Mouse (Mus musculus) kidney, embryonic 16.5 days (tissue): ENCODE measurements at regions not wholly inside any gene's neighbourhood (a gene's known extent, or its start where the extent isn't known, plus 50 kb on each side); places are given as distances from the start of the nearest gene placed in this dataset.

Experiments used
- ATAC-seq: fragments of 200-750 bp; cut with Nextera tagmentation; 2 replicates; pipeline ENCODE4 v1.8.0; 2017; ENCODE audit warnings: moderate TSS enrichment; ENCODE audit not compliant: low FRiP score, low TSS enrichment
- H3K27ac ChIP-seq: fragments of 300-500 bp; sonication (generic); 2 replicates; pipeline ENCODE4 v1.5.1; 2014; ENCODE audit warnings: low read length
- H3K27me3 ChIP-seq: fragments of 300-500 bp; sonication (generic); 2 replicates; pipeline ENCODE4 v1.6.1; 2014; ENCODE audit warnings: low read length, control low read depth, mixed read lengths; ENCODE audit not compliant: insufficient read depth
- H3K36me3 ChIP-seq: fragments of 300-500 bp; sonication (generic); 2 replicates; pipeline ENCODE4 v1.6.1; 2014; ENCODE audit warnings: low read length, control low read depth, mixed read lengths; ENCODE audit not compliant: insufficient read depth
- H3K4me1 ChIP-seq: fragments of 300-500 bp; sonication (generic); 2 replicates; pipeline ENCODE4 v1.6.1; 2014; ENCODE audit warnings: low read length, control low read depth, mixed read lengths; ENCODE audit not compliant: insufficient read depth
- H3K4me2 ChIP-seq: fragments of 300-500 bp; sonication (generic); replicated peaks from 2 replicates; pipeline ENCODE4 v1.6.1; 2014; ENCODE audit warnings: low read depth, low read length
- H3K4me3 ChIP-seq: fragments of 300-500 bp; sonication (generic); 2 replicates; pipeline ENCODE4 v1.5.1; 2014; ENCODE audit warnings: mild to moderate bottlenecking, low read length
- H3K9ac ChIP-seq: fragments of 300-500 bp; sonication (generic); replicated peaks from 2 replicates; pipeline ENCODE4 v1.6.1; 2014; ENCODE audit warnings: low read length
- H3K9me3 ChIP-seq: fragments of 300-500 bp; sonication (generic); 2 replicates; pipeline ENCODE4 v1.6.1; 2016; ENCODE audit warnings: low read length, control low read depth
- WGBS: fragments of 180-500 bp; shearing (Covaris S2); extraction: QIAGEN DNeasy Blood & Tissue Kit; methylation state at CpG from one replicate; pipeline ENCODE4 v1.1.7; 2014; 5-methylcytosine and 5-hydroxymethylcytosine counted together

GRCm38 (mm10) chr4:89012681-89013353 is 124.1 kb upstream of the Mtap start:
- Histone ChIP-seq H3K4me1 (no peaks in the 10 kb centered on the region), H3K4me2 (no peak overlapping the region), H3K4me3 (no peak overlapping the region), H3K9ac (no peak overlapping the region), H3K36me3 (no peaks in the 10 kb centered on the region), H3K27ac (no peak overlapping the region), H3K27me3 (no peaks in the 10 kb centered on the region), H3K9me3 (no peaks in the 10 kb centered on the region)
- ATAC-seq = no peak
- 48% methylated on average over 2 of the region's 2 CpGs for WGBS

- Histone ChIP-seq H3K4me3 (no peak overlapping the region), H3K36me3 (no peaks in the 10 kb centered on the region), H3K27ac (no peak overlapping the region), H3K4me2 (no peak overlapping the region), H3K9me3 (no peaks in the 10 kb centered on the region), H3K9ac (no peak overlapping the region), H3K4me1 (no peaks in the 10 kb centered on the region), H3K27me3 (no peaks in the 10 kb centered on the region)
- 83% methylated on average over 5 of the region's 5 CpGs for WGBS
- ATAC-seq = no peak
Observed at GRCm38 (mm10) chr4:89008561-89008960, 128.4 kb upstream of the Mtap start.

GRCm38 (mm10) chr4:89001470-89001869 is 121.5 kb upstream of the Ifne start:
- Histone ChIP-seq H3K27me3 (no peaks in the 10 kb centered on the region), H3K27ac (no peak overlapping the region), H3K4me3 (no peak overlapping the region), H3K4me2 (no peak overlapping the region), H3K9me3 (no peaks in the 10 kb centered on the region), H3K9ac (no peak overlapping the region), H3K4me1 (no peaks in the 10 kb centered on the region), H3K36me3 (no peaks in the 10 kb centered on the region)
- 83% methylated on average over 4 of the region's 4 CpGs for whole genome bisulfite sequencing
- no peak for ATAC-seq

GRCm38 (mm10) chr4:89000855-89001254 is 120.9 kb upstream of the Ifne start:
- no peak for ATAC-seq
- 72% methylated on average over 4 of the region's 4 CpGs for WGBS
- H3K27ac ChIP-seq = no peak overlapping the region

GRCm38 (mm10) chr4:89000200-89000599 is 120.2 kb upstream of the Ifne start:
- Histone ChIP-seq H3K36me3 (no peaks in the 10 kb centered on the region), H3K9ac (no peak overlapping the region), H3K9me3 (no peaks in the 10 kb centered on the region), H3K4me1 (no peaks in the 10 kb centered on the region), H3K4me3 (no peak overlapping the region), H3K27me3 (no peaks in the 10 kb centered on the region), H3K4me2 (no peak overlapping the region), H3K27ac (no peak overlapping the region)
- no peak for ATAC-seq
- WGBS = 86% methylated on average over 6 of the region's 6 CpGs

More at GRCm38 (mm10) chr4:89000855-89001254, 120.9 kb upstream of the Ifne start:
- Histone ChIP-seq H3K36me3 (no peaks in the 10 kb centered on the region), H3K9me3 (no peaks in the 10 kb centered on the region), H3K4me2 (no peak overlapping the region), H3K27me3 (no peaks in the 10 kb centered on the region), H3K4me3 (no peak overlapping the region), H3K9ac (no peak overlapping the region), H3K4me1 (no peaks in the 10 kb centered on the region)

- no peak overlapping the region for H3K4me3 ChIP-seq
- 85% methylated on average over 5 of the region's 5 CpGs for WGBS
Observed at GRCm38 (mm10) chr4:88998286-88998685, 118.3 kb upstream of the Ifne start.

GRCm38 (mm10) chr4:88995129-88995919 is 115.3 kb upstream of the Ifne start:
- H3K9me3 ChIP-seq = no peaks in the 10 kb centered on the region
- ATAC-seq = no peak
- H3K36me3 ChIP-seq = no peaks in the 10 kb centered on the region
- H3K27ac ChIP-seq = no peak overlapping the region
- H3K27me3 ChIP-seq = no peaks in the 10 kb centered on the region
- no peak overlapping the region for H3K9ac ChIP-seq
- no peaks in the 10 kb centered on the region for H3K4me1 ChIP-seq
- no peak overlapping the region for H3K4me3 ChIP-seq
- H3K4me2 ChIP-seq = no peak overlapping the region
- 82% methylated on average over 5 of the region's 5 CpGs for WGBS

More at GRCm38 (mm10) chr4:88998286-88998685, 118.3 kb upstream of the Ifne start:
- no peaks in the 10 kb centered on the region for H3K9me3 ChIP-seq
- H3K4me1 ChIP-seq = no peaks in the 10 kb centered on the region
- no peaks in the 10 kb centered on the region for H3K36me3 ChIP-seq
- H3K4me2 ChIP-seq = no peak overlapping the region
- ATAC-seq = no peak
- no peak overlapping the region for H3K9ac ChIP-seq
- H3K27me3 ChIP-seq = no peaks in the 10 kb centered on the region
- no peak overlapping the region for H3K27ac ChIP-seq

GRCm38 (mm10) chr4:88994486-88994885 is 114.5 kb upstream of the Ifne start:
- Histone ChIP-seq H3K27ac (no peak overlapping the region), H3K4me2 (no peak overlapping the region), H3K36me3 (no peaks in the 10 kb centered on the region), H3K27me3 (no peaks in the 10 kb centered on the region), H3K9me3 (no peaks in the 10 kb centered on the region), H3K4me3 (no peak overlapping the region), H3K4me1 (no peaks in the 10 kb centered on the region), H3K9ac (no peak overlapping the region)
- no peak for ATAC-seq
- WGBS = 73% methylated on average over 4 of the region's 4 CpGs

GRCm38 (mm10) chr4:88992498-88992897 is 112.5 kb upstream of the Ifne start:
- Histone ChIP-seq H3K27ac (no peak overlapping the region), H3K9me3 (no peaks in the 10 kb centered on the region), H3K9ac (no peak overlapping the region), H3K4me1 (no peaks in the 10 kb centered on the region), H3K4me3 (no peak overlapping the region), H3K4me2 (no peak overlapping the region), H3K27me3 (no peaks in the 10 kb centered on the region), H3K36me3 (no peaks in the 10 kb centered on the region)
- 78% methylated on average over 2 of the region's 2 CpGs for WGBS
- no peak for ATAC-seq

GRCm38 (mm10) chr4:88988363-88988762 is 108.4 kb upstream of the Ifne start:
- 18% methylated on average over 4 of the region's 4 CpGs for WGBS
- no peak overlapping the region for H3K4me2 ChIP-seq
- no peak overlapping the region for H3K27ac ChIP-seq
- no peaks in the 10 kb centered on the region for H3K36me3 ChIP-seq
- no peaks in the 10 kb centered on the region for H3K9me3 ChIP-seq
- H3K4me3 ChIP-seq = no peak overlapping the region
- no peaks in the 10 kb centered on the region for H3K4me1 ChIP-seq
- H3K27me3 ChIP-seq = no peaks in the 10 kb centered on the region
- 0 out of 2 replicates have a peak, but pooled peaks have one; percentile 69 for ATAC-seq
- H3K9ac ChIP-seq = no peak overlapping the region
